Mouse (Mus musculus) MEL (cell line): ENCODE results near the gene Mrnip.

ENCODE experiments used
- CTCF ChIP-seq, 3 experiments: IDR thresholded peaks in 2 of 3; conservative IDR thresholded peaks in 1 of 3; 2 replicates each; pipeline ENCODE4 v1.5.1; 2011 to 2012; ENCODE audit warnings: low read length in 3 of 3, low read depth in 2 of 3, mild to moderate bottlenecking in 2 of 3, improper control_type of control experiment in 1 of 3, inconsistent platforms in 1 of 3, mixed read lengths in 1 of 3, moderate library complexity in 1 of 3; ENCODE audit not compliant: control insufficient read depth in 1 of 3, insufficient read depth in 1 of 3, poor library complexity in 1 of 3, severe bottlenecking in 1 of 3
- EP300 ChIP-seq, 2 experiments: IDR thresholded peaks; 2 replicates each; pipeline ENCODE4 v1.6.1; 2011; ENCODE audit warnings: improper control_type of control experiment in 2 of 2, low read length in 2 of 2, low read depth in 1 of 2, mild to moderate bottlenecking in 1 of 2
- GABPA ChIP-seq: IDR thresholded peaks from 2 replicates; pipeline ENCODE4 v1.6.1; 2012; ENCODE audit warnings: low read depth, mild to moderate bottlenecking, inconsistent platforms, low read length, improper control_type of control experiment, moderate library complexity
- GATA1 ChIP-seq: IDR thresholded peaks from 2 replicates; pipeline ENCODE4 v1.6.1; 2011; ENCODE audit warnings: low read depth, low read length, improper control_type of control experiment
- KAT2A ChIP-seq: conservative IDR thresholded peaks from 2 replicates; pipeline ENCODE4 v1.6.1; 2012; ENCODE audit warnings: low read depth, low read length, improper control_type of control experiment, inconsistent platforms
- MAFK ChIP-seq: IDR thresholded peaks from 2 replicates; pipeline ENCODE4 v1.6.1; 2011; ENCODE audit warnings: low read depth, mild to moderate bottlenecking, low read length, improper control_type of control experiment, borderline replicate concordance
- MAX ChIP-seq: IDR thresholded peaks from 2 replicates; pipeline ENCODE4 v1.6.1; 2011; ENCODE audit warnings: low read length, improper control_type of control experiment
- MEF2A ChIP-seq: IDR thresholded peaks from 2 replicates; pipeline ENCODE4 v1.6.1; 2014; ENCODE audit warnings: low read depth, mild to moderate bottlenecking, inconsistent platforms, low read length, improper control_type of control experiment; ENCODE audit not compliant: poor library complexity, insufficient replicate concordance, severe bottlenecking; ENCODE audit errors: extremely low read depth
- POLR2A ChIP-seq, 2 experiments: IDR thresholded peaks; 2 replicates each; pipeline ENCODE4 v1.6.1; 2011 to 2012; ENCODE audit warnings: low read length in 2 of 2, mild to moderate bottlenecking in 2 of 2, control low read depth in 1 of 2, improper control_type of control experiment in 1 of 2, low read depth in 1 of 2, moderate library complexity in 1 of 2; ENCODE audit not compliant: control insufficient read depth in 1 of 2, insufficient read depth in 1 of 2, poor library complexity in 1 of 2
- TBP ChIP-seq: IDR thresholded peaks from 2 replicates; pipeline ENCODE4 v1.8.0; 2011; ENCODE audit warnings: low read depth, low read length, improper control_type of control experiment
- TCF12 ChIP-seq: IDR thresholded peaks from 2 replicates; pipeline ENCODE4 v1.6.1; 2014; ENCODE audit warnings: low read depth, mild to moderate bottlenecking, inconsistent platforms, low read length, improper control_type of control experiment, moderate library complexity

- TF ChIP-seq GATA1 (no peak), EP300 (IDR thresholded peaks at IDR 0.05; ENCODE audit: low read depth in 1 of 2, low read length in 2 of 2) (no peak), CTCF (IDR thresholded peaks at IDR 0.05 in 2 of 3, conservative IDR thresholded peaks at IDR 0.05 in 1 of 3; ENCODE audit: control insufficient read depth in 1 of 3, insufficient read depth in 1 of 3, low read depth in 2 of 3, low read length in 3 of 3, poor library complexity in 1 of 3, severe bottlenecking in 1 of 3) (no peak), TBP (no peak), POLR2A (IDR thresholded peaks at IDR 0.05; ENCODE audit: control insufficient read depth in 1 of 2, insufficient read depth in 1 of 2, low read depth in 1 of 2, low read length in 2 of 2, poor library complexity in 1 of 2) (no peak), TCF12 (no peak), MAFK (no peak), GABPA (no peak), MAX (no peak), KAT2A (no peak), MEF2A (no peak)
Measured at GRCm38 (mm10) chr11:50147958-50148476, 26.2 kb upstream of the Mrnip start.
